Mouse (Mus musculus) small intestine, adult 2 months (tissue): Measurements from ENCODE around the gene Synpo2.

Experiments
- CTCF ChIP-seq: fragments of 200-500 bp; IDR thresholded peaks from 2 replicates; pipeline ENCODE4 v1.5.1; 2012; ENCODE audit warnings: low read depth, mild to moderate bottlenecking, control low read depth, inconsistent platforms, low read length, moderate library complexity, mixed read lengths; ENCODE audit not compliant: insufficient replicate concordance, insufficient read length; ENCODE audit errors: extremely low read depth
- POLR2A ChIP-seq: fragments of 200-500 bp; IDR thresholded peaks from 2 replicates; pipeline ENCODE4 v1.6.1; 2012; ENCODE audit warnings: low read depth, mild to moderate bottlenecking, control low read depth, inconsistent platforms, low read length, moderate library complexity

- no peak for TF ChIP-seq CTCF
- no peak for TF ChIP-seq POLR2A
Observed at GRCm38 (mm10) chr3:123085871-123086501, 150.0 kb downstream of the Synpo2 start.
